Mouse (Mus musculus) v-Abl transformed pro-B cells (cell line): ENCODE measurements around the gene Eml6.

Source experiments
- in situ Hi-C, 2 experiments: fragments of 400-800 bp; cut with MboI; formaldehyde crosslinking; loops; one replicate each; pipeline ENCODE4 v1.15.1; 2025; ENCODE audit not compliant: unreplicated experiment in 2 of 2

Eml6 gene

GRCm38 (mm10) chr11:29799839-29800238 is 226.0 kb downstream of the Eml6 start:
- in situ Hi-C loops: no loop called here

GRCm38 (mm10) chr11:29795106-29795505 is 230.7 kb downstream of the Eml6 start:
- in situ Hi-C loops: no loop called here

- in situ Hi-C loops: no loop called here
Observed at GRCm38 (mm10) chr11:29794475-29794874, 231.4 kb downstream of the Eml6 start.

GRCm38 (mm10) chr11:29790796-29791195 is 235.0 kb downstream of the Eml6 start:
- in situ Hi-C loops: no loop called here

- in situ Hi-C loops: no loop called here
Observed at GRCm38 (mm10) chr11:29788921-29789638, 236.8 kb downstream of the Eml6 start.

- in situ Hi-C loops: no loop called here
Observed at GRCm38 (mm10) chr11:29788499-29788898, 237.3 kb downstream of the Eml6 start.

- in situ Hi-C loops: no loop called here
Observed at GRCm38 (mm10) chr11:29787473-29787872, 238.4 kb downstream of the Eml6 start.

- in situ Hi-C loops: no loop called here
Observed at GRCm38 (mm10) chr11:29786583-29787219, 239.1 kb downstream of the Eml6 start.

GRCm38 (mm10) chr11:29779409-29780026 is 246.3 kb downstream of the Eml6 start:
- in situ Hi-C loops: no loop called here

- in situ Hi-C loops: no loop called here
Observed at GRCm38 (mm10) chr11:29778936-29779335, 246.9 kb downstream of the Eml6 start.

GRCm38 (mm10) chr11:29777964-29778363 is 247.9 kb downstream of the Eml6 start:
- in situ Hi-C loops: no loop called here

- in situ Hi-C loops: no loop called here
Observed at GRCm38 (mm10) chr11:29774760-29775159, 251.1 kb downstream of the Eml6 start.

GRCm38 (mm10) chr11:29774296-29774695 is 251.5 kb downstream of the Eml6 start:
- in situ Hi-C loops: no loop called here

GRCm38 (mm10) chr11:29772279-29772678 is 253.6 kb downstream of the Eml6 start:
- in situ Hi-C loops: no loop called here

GRCm38 (mm10) chr11:29770666-29771400 is 255.0 kb downstream of the Eml6 start:
- in situ Hi-C loops: no loop called here

GRCm38 (mm10) chr11:29768523-29768922 is 257.3 kb downstream of the Eml6 start:
- in situ Hi-C loops: no loop called here

GRCm38 (mm10) chr11:29766313-29766982 is 259.4 kb downstream of the Eml6 start:
- in situ Hi-C loops: no loop called here

GRCm38 (mm10) chr11:29765063-29765462 is 260.8 kb downstream of the Eml6 start:
- in situ Hi-C loops: no loop called here

- in situ Hi-C loops: no loop called here
Observed at GRCm38 (mm10) chr11:29762768-29763167, 263.1 kb downstream of the Eml6 start.

GRCm38 (mm10) chr11:29761387-29761786 is 264.4 kb downstream of the Eml6 start:
- in situ Hi-C loops: no loop called here

- in situ Hi-C loops: no loop called here
Observed at GRCm38 (mm10) chr11:29758617-29759016, 267.2 kb downstream of the Eml6 start.
